Mouse (Mus musculus) ES-Bruce4 (cell line): ENCODE measurements around the gene Magi2.

Source experiments
- CTCF ChIP-seq: IDR thresholded peaks from one replicate; pipeline ENCODE4 v1.8.1; 2011; ENCODE audit warnings: low read depth, low read length
- EP300 ChIP-seq: IDR thresholded peaks from 2 replicates; pipeline ENCODE4 v1.6.1; 2011; ENCODE audit warnings: low read depth, low read length; ENCODE audit not compliant: insufficient read depth
- POLR2A ChIP-seq: IDR thresholded peaks from one replicate; pipeline ENCODE4 v1.8.1; 2011; ENCODE audit warnings: low read length; ENCODE audit not compliant: insufficient read depth

DNA sequence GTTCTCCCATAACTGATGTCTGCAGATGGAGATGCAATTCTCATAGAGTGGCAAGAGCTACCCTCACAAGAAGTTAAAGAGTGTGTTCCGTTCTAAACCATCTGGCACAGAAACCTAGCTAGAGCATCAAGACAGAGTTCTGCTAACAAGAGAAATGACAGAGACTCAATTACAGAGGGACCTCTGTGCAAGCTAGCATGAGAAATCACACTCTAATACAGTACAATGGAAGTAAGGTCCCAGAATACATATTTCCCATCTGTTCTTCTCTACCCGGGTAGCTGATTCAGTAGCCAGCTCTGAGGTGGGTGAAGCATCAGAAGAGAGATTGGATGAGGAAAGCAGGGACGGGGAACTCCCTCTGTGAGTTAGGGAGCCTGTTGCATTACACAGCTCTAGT, 1351.8 kb downstream of the Magi2 start:
- no peak for TF ChIP-seq POLR2A
- no peak for TF ChIP-seq CTCF
- no peak for TF ChIP-seq EP300
